Mouse (Mus musculus) limb, embryonic 14.5 days (tissue): Measurements from ENCODE around the gene Tep1. TPM values are rescaled to one million over a fixed set of nuclear protein-coding genes. Genes with fewer than 3 reads are reported as not detected.
"Not testable (repeated sequence)": the region's sequence is repeated elsewhere in the genome, so short reads cannot be mapped to it uniquely, and the experiment has no call there.

Source experiments
- ATAC-seq: fragments of 200-750 bp; cut with Nextera tagmentation; 2 replicates; pipeline ENCODE4 v1.8.0; 2017; ENCODE audit warnings: low read depth, moderate number of reproducible peaks, moderate TSS enrichment; ENCODE audit not compliant: low FRiP score
- DNase-seq: peaks from one replicate; pipeline ENCODE4 v3.0.0-alpha.2; 2015; ENCODE audit warnings: low spot score
- H3K27ac ChIP-seq: fragments of 300-500 bp; sonication (generic); replicated peaks from 2 replicates; pipeline ENCODE4 v1.5.1; 2014; ENCODE audit warnings: low read depth, mild to moderate bottlenecking, low read length, moderate library complexity, mixed read lengths
- H3K27me3 ChIP-seq: fragments of 300-500 bp; sonication (generic); 2 replicates; pipeline ENCODE4 v1.6.1; 2014; ENCODE audit warnings: low read length, mixed read lengths; ENCODE audit not compliant: control insufficient read depth, insufficient read depth
- H3K36me3 ChIP-seq: fragments of 300-500 bp; sonication (generic); 2 replicates; pipeline ENCODE4 v1.6.1; 2014; ENCODE audit warnings: mild to moderate bottlenecking, low read length, moderate library complexity, mixed read lengths; ENCODE audit not compliant: control insufficient read depth, insufficient read depth
- H3K4me1 ChIP-seq: fragments of 300-500 bp; sonication (generic); 2 replicates; pipeline ENCODE4 v1.6.1; 2014; ENCODE audit warnings: antibody characterized with exemption, low read length, mixed read lengths; ENCODE audit not compliant: control insufficient read depth, insufficient read depth
- H3K4me2 ChIP-seq: fragments of 300-500 bp; sonication (generic); replicated peaks from 2 replicates; pipeline ENCODE4 v1.6.1; 2014; ENCODE audit warnings: low read depth, mild to moderate bottlenecking, low read length, moderate library complexity; ENCODE audit not compliant: severe bottlenecking
- H3K4me3 ChIP-seq: fragments of 300-500 bp; sonication (generic); replicated peaks from 2 replicates; pipeline ENCODE4 v1.5.1; 2014; ENCODE audit warnings: low read length
- H3K9ac ChIP-seq: fragments of 300-500 bp; sonication (generic); 2 replicates; pipeline ENCODE4 v1.6.1; 2014; ENCODE audit warnings: mild to moderate bottlenecking, low read depth, low read length, moderate library complexity; ENCODE audit not compliant: severe bottlenecking
- H3K9me3 ChIP-seq: fragments of 300-500 bp; sonication (generic); 2 replicates; pipeline ENCODE4 v1.6.1; 2016; ENCODE audit warnings: low read length; ENCODE audit not compliant: control insufficient read depth
- POLR2A ChIP-seq: fragments of 200-500 bp; IDR thresholded peaks from 2 replicates; pipeline ENCODE4 v1.8.0; 2012; ENCODE audit warnings: inconsistent platforms, mild to moderate bottlenecking, moderate library complexity, borderline replicate concordance; ENCODE audit not compliant: insufficient read depth, insufficient read length; ENCODE audit errors: extremely low read depth
- WGBS: fragments of 180-500 bp; shearing (Covaris S2); extraction: QIAGEN DNeasy Blood & Tissue Kit; methylation state at CpG from one replicate; pipeline ENCODE4 v1.1.7; 2014; 5-methylcytosine and 5-hydroxymethylcytosine counted together
- polyA plus RNA-seq, 2 experiments: library from polyadenylated mRNA; depleted of rRNA in 1 of 2; stranded (reverse) in 1 of 2; unstranded in 1 of 2; fragments of >200 nt; fragmentation: Nextera tagmentation in 1 of 2; extraction: Ambion mirVana in 1 of 2; gene quantifications; 2 replicates each; pipeline versions ENCODE4 v1.2.1 to v1.2.3; 2012 to 2014

Gene Tep1
- polyA plus RNA-seq (2012; rRNA removed) (9.5 and 13.0 TPM in 2 replicates), polyA plus RNA-seq (2014; fragmentation: Nextera tagmentation; extraction: Ambion mirVana) (8.3 and 10.5 TPM in 2 replicates)

- peak; percentile 90 for ATAC-seq
Measured at GRCm38 (mm10) chr14:50869889-50870804, at the start of gene Tep1. Gene Tep1 (minus strand): TSS chr14:50870560.

GRCm38 (mm10) chr14:50911356-50911755 is 41.0 kb upstream of the Tep1 start:
- Histone ChIP-seq H3K4me1 (no peaks in the 10 kb centered on the region), H3K9me3 (no peaks in the 10 kb centered on the region), H3K9ac (no peak overlapping the region), H3K27me3 (no peaks in the 10 kb centered on the region), H3K4me3 (no peak overlapping the region), H3K27ac (no peak overlapping the region), H3K4me2 (no peak overlapping the region), H3K36me3 (peaks cover 51% of the 10 kb centered on the region)
- DNase-seq, result no peak
- WGBS, result 62% methylated on average over 3 of the region's 3 CpGs
- no peak for TF ChIP-seq POLR2A
- no peak for ATAC-seq

More at GRCm38 (mm10) chr14:50869889-50870804, at the start of gene Tep1:
- H3K27ac ChIP-seq, result peak within 1 kb of the TSS; percentile 65; the same call in 1 of the 2 replicates
- no peaks in the 10 kb centered on the region for H3K4me1 ChIP-seq
- 8% methylated on average over 32 of the region's 32 CpGs for WGBS
- no peaks in the 10 kb centered on the region for H3K36me3 ChIP-seq
- H3K27me3 ChIP-seq, result no peaks in the 10 kb centered on the region
- DNase-seq, result peak; percentile 60
- H3K4me2 ChIP-seq, result peak within 1 kb of the TSS; percentile 56
- H3K4me3 ChIP-seq, result peak within 1 kb of the TSS; percentile 57
- H3K9me3 ChIP-seq, result no peaks in the 10 kb centered on the region
- TF ChIP-seq POLR2A, result peak; percentile 36; the same call in 1 of the 2 replicates
- H3K9ac ChIP-seq, result peak within 1 kb of the TSS; percentile 65

GRCm38 (mm10) chr14:50908126-50908525 is 37.8 kb upstream of the Tep1 start:
- Histone ChIP-seq H3K27me3 (no peaks in the 10 kb centered on the region), H3K4me3 (no peak overlapping the region), H3K9ac (no peak overlapping the region), H3K4me2 (no peak overlapping the region), H3K9me3 (no peaks in the 10 kb centered on the region), H3K27ac (no peak overlapping the region), H3K4me1 (peaks cover 6% of the 10 kb centered on the region; the same call in 1 of the 2 replicates), H3K36me3 (peaks cover 22% of the 10 kb centered on the region)
- ATAC-seq (no peak), DNase-seq (no peak)
- TF ChIP-seq POLR2A, result no peak
- 74% methylated on average over 4 of the region's 4 CpGs for WGBS

GRCm38 (mm10) chr14:50905327-50905726 is 35.0 kb upstream of the Tep1 start:
- H3K27me3 ChIP-seq, H3K9me3 ChIP-seq, H3K4me2 ChIP-seq, H3K4me3 ChIP-seq, H3K4me1 ChIP-seq, DNase-seq, H3K27ac ChIP-seq, H3K9ac ChIP-seq, H3K36me3 ChIP-seq, ATAC-seq: not testable (repeated sequence)

- Histone ChIP-seq H3K9me3 (no peaks in the 10 kb centered on the region), H3K27me3 (no peaks in the 10 kb centered on the region), H3K4me2 (no peak overlapping the region), H3K36me3 (no peaks in the 10 kb centered on the region), H3K9ac (no peak overlapping the region), H3K27ac (no peak overlapping the region), H3K4me3 (no peak overlapping the region), H3K4me1 (peaks cover 6% of the 10 kb centered on the region; the same call in 1 of the 2 replicates)
- ATAC-seq, result no peak
- TF ChIP-seq POLR2A, result no peak
- no peak for DNase-seq
- 85% methylated on average over 4 of the region's 4 CpGs for WGBS
Measured at GRCm38 (mm10) chr14:50904828-50905129, 34.4 kb upstream of the Tep1 start.
